Mouse (Mus musculus) embryonic fibroblast, embryonic 13.5 days (primary cell): ENCODE results near the gene Shank2. TPM values are rescaled to one million over a fixed set of nuclear protein-coding genes. Genes with fewer than 3 reads are reported as not detected.

Experiments used
- H3K27ac ChIP-seq: 2 replicates; pipeline ENCODE4 v1.5.1; 2012; ENCODE audit warnings: low read length, control low read depth, inconsistent platforms; ENCODE audit not compliant: insufficient read depth
- H3K4me1 ChIP-seq: 2 replicates; pipeline ENCODE4 v1.6.1; 2011; ENCODE audit warnings: low read length; ENCODE audit not compliant: control insufficient read depth, insufficient read depth
- H3K4me3 ChIP-seq: 2 replicates; pipeline ENCODE4 v1.5.1; 2011; ENCODE audit warnings: mild to moderate bottlenecking, control low read depth, low read length; ENCODE audit not compliant: insufficient read depth
- CTCF ChIP-seq: IDR thresholded peaks from 2 replicates; pipeline ENCODE4 v1.5.1; 2011; ENCODE audit warnings: mild to moderate bottlenecking, control low read depth, low read length, moderate library complexity, borderline replicate concordance; ENCODE audit not compliant: insufficient read depth
- POLR2A ChIP-seq: IDR thresholded peaks from 2 replicates; pipeline ENCODE4 v1.6.1; 2011; ENCODE audit warnings: low read depth, mild to moderate bottlenecking, control low read depth, low read length, moderate library complexity
- polyA plus RNA-seq: library from polyadenylated mRNA; stranded (reverse); fragments of >200 nt; gene quantifications from 2 replicates; pipeline ENCODE4 v1.2.4, GENCODE M21; 2011; ENCODE audit warnings: low read depth; ENCODE audit not compliant: missing spikeins, insufficient read length

Gene Shank2
- polyA plus RNA-seq, 1 experiment, result 1.6 TPM

DNA sequence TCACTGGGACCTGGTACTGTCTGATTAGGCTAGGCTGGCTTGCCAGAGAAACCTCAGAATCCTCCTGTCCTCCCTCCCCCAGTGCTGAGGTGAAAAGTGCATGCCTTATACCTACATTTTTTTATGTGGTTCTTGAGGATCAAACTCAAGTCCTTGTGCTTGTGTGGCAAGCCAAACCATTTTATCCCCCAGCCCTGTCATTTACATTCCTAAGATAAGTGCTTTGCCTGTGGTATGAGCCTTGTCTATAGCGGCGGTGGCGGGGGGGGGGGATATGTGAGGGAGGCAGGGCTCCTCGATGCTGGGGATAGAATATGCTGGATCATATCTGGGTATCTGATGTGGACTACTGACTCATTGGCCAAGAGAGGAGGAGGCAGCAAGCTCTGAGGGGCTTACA lies 151.4 kb downstream of the Shank2 start:
- TF ChIP-seq POLR2A (no peak), CTCF (no peak)
- H3K4me3 ChIP-seq, result no peak overlapping the region
- H3K4me1 ChIP-seq, result no peaks in the 10 kb centered on the region
- no peak overlapping the region for H3K27ac ChIP-seq

DNA sequence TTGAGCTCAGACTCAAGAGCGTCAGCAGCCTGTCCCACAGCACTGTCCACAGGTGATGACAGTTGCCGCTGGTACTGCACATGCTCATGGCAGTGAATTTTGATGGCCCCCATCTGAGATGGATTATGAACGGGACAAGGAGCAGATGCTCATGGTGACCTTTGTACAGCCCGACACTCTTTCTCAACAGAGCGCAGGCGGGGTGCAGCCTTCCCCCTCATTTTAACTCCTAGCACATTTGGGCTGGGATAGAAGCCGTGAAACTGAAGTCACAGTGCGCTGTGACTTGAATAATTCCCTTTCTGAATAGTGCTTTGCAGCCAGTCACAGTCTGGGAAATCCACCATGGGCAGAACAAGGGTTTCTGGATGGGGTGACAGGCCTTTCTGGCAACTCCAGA lies 152.0 kb downstream of the Shank2 start:
- H3K4me3 ChIP-seq, result no peak overlapping the region
- no peaks in the 10 kb centered on the region for H3K4me1 ChIP-seq
- no peak overlapping the region for H3K27ac ChIP-seq
- TF ChIP-seq POLR2A, result no peak
- TF ChIP-seq CTCF, result no peak

DNA sequence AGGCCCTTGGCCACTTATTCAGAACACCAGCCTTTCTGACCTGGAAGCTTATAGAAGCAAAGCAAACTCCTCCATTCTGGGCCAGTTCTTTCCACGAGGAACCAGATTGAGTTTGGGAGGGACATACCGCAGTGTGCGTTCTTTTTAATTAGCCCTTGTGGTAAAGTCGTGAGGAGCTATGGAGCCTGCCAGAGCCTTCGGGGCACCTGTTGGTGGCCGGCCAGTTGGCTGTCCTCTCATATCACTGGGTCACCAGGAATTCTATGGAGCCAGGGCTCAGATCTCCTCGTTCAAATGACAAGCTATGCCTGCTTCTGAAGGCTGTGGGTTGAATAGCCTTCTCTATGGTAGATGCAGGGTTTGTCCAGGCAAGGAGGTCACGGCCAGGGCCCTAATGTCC lies 156.2 kb downstream of the Shank2 start:
- Histone ChIP-seq H3K4me1 (no peaks in the 10 kb centered on the region), H3K27ac (no peak overlapping the region), H3K4me3 (no peak overlapping the region)
- TF ChIP-seq POLR2A (no peak), CTCF (no peak)

DNA sequence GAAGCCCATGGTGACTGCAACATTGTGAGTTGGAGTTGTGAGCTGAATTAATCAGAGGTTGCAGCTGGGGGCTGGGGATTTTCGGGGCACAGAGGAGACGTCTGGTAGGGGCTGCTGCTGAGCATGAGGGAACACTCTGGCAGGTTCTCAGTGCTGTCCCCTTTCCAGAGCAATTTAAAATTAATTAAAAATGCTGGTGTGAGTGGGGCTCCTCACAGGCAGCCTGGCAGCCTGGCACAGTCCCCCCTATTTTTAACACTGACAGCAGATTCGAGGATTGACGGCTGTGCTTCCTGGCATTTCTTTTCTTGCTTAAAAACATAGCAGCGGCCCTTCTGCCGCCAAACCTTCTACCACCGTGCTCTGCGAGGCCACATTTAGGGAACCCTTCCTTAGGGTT lies 157.8 kb downstream of the Shank2 start:
- TF ChIP-seq POLR2A (no peak), CTCF (no peak)
- Histone ChIP-seq H3K27ac (no peak overlapping the region), H3K4me3 (no peak overlapping the region), H3K4me1 (no peaks in the 10 kb centered on the region)

DNA sequence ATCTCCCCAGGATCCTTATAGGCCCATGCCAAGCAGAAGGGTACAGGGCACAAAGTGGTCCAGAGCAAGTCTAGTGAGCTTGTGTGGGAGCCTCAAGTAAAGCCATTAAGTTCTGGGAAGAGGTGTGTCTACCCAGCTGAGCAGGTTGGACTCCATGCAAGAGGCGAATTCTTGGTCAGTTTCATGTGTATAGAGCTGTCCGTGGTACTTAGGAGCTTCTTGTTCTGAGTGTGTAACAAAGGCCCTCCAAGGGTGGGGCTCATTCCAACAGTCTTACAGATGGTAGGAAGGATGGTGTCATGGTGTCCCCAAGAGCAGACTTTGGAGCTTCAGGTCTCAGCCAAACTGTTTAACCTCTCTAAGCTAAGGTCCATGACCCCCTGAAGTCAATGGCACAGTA lies 158.3 kb downstream of the Shank2 start:
- H3K4me3 ChIP-seq, result no peak overlapping the region
- no peak for TF ChIP-seq CTCF
- TF ChIP-seq POLR2A, result no peak
- H3K27ac ChIP-seq, result no peak overlapping the region
- no peaks in the 10 kb centered on the region for H3K4me1 ChIP-seq

DNA sequence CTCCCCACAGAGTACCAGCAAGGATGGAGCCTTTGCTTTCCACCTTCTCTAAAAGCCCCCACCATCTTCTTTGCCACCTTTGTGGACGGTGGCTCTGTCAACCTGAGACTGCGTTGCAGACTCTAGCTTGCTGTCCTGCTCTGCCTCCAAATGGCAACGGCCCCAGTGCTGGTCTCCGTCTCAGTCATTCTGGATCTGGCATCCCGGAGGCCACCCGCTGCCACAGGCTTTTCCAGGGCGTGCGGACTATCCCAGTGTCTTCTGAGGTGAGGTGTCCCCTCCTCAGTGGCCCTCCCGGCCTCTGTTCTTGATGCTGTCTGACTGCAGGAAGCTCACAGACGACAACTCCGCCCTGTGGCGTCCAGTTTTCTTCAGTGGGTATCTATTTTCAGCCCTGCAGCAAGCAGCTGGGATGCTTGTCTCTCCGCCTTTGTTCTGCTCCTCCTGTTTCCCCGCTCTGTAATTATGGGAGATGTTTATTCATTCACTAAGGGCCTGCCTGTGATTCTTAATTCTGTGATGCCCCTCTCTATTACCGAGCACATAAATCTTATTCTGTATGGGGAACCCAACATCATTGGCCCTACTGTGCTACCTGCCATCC lies 159.0 kb downstream of the Shank2 start:
- H3K27ac ChIP-seq, result no peak overlapping the region
- H3K4me3 ChIP-seq, result no peak overlapping the region
- TF ChIP-seq CTCF (no peak), POLR2A (no peak)
- no peaks in the 10 kb centered on the region for H3K4me1 ChIP-seq

DNA sequence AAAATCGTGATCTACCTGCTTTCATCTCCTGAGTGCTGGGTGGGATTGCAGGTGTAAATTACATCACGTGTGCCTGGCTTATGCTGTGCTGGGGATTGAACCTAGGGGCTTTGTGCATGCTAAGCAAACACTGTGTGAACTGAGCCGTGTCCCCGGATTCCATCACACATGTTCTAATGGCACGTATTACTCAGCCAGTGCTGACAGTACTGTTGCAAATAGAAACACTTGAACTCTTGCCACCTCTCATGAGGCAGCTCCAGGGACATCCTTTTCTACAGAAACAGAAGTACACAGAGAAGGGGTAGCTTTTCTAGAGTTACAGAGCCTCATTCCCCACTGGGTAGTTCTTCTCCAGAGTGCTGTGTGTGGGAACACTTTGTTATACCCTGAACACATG lies 168.5 kb downstream of the Shank2 start:
- no peak for TF ChIP-seq POLR2A
- no peak for TF ChIP-seq CTCF
- Histone ChIP-seq H3K27ac (no peak overlapping the region), H3K4me1 (no peaks in the 10 kb centered on the region), H3K4me3 (no peak overlapping the region)

DNA sequence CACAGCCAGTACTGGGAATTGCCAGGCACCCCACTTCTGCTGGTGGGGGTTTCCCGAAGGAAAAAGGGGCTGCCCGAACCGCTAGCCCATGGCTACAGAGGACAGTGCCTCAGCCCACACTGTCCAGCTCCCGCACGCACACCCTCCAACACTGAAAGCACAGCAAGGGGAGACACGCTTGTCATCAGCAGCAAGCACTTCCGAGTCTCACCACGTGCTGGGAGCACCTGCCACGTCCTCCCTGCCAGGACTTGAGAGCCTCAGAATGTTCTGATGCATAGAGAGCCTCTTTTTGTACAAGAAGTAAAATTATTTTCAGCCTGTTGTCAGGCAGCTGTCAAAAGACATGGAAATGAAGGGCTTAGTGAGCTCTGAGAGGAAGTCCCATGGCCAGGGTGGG lies 169.0 kb downstream of the Shank2 start:
- TF ChIP-seq CTCF (no peak), POLR2A (no peak)
- no peak overlapping the region for H3K27ac ChIP-seq
- H3K4me3 ChIP-seq, result no peak overlapping the region
- H3K4me1 ChIP-seq, result no peaks in the 10 kb centered on the region

DNA sequence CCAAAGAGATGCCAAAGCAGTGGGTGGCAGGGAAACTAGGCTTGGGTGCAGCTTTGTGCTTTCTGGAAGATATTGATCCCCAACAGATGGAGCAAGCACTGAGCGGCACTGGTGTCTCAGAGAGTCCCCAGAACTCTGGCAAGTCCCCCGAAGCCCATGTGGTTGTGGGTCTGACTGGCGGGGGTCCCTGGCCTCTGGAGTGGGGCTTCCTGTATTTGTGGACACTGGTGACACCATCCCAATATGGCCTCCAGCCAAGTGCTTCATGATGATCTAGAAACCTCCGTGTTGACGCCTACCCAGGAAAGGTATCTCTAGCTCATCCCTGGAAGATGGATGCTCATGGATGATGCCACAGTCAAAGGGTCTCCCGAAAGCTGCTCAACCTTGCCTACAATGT lies 172.1 kb downstream of the Shank2 start:
- H3K27ac ChIP-seq, result no peak overlapping the region
- H3K4me1 ChIP-seq, result no peaks in the 10 kb centered on the region
- H3K4me3 ChIP-seq, result no peak overlapping the region
- TF ChIP-seq POLR2A, result no peak
- no peak for TF ChIP-seq CTCF

DNA sequence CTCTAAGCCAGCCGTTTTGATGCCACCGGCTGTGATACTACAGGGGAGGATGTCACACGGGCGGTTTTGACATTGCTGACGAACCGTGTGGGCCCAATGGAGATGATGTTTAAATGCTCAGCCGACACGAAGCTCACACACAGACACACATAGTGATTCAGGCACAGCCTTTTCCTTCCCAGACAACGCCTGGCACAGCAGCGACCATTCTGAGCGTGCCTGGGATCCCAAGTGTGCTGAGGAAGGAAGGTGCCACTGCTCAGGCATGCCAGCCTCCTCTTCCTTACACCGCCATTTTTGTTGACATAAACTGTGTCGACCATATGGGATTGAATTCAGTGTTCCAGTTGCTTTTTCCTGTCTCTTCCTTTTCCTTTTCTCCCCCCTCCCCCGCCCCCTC lies 172.6 kb downstream of the Shank2 start:
- no peak overlapping the region for H3K4me3 ChIP-seq
- TF ChIP-seq CTCF, result no peak
- no peak for TF ChIP-seq POLR2A
- H3K27ac ChIP-seq, result no peak overlapping the region
- no peaks in the 10 kb centered on the region for H3K4me1 ChIP-seq

DNA sequence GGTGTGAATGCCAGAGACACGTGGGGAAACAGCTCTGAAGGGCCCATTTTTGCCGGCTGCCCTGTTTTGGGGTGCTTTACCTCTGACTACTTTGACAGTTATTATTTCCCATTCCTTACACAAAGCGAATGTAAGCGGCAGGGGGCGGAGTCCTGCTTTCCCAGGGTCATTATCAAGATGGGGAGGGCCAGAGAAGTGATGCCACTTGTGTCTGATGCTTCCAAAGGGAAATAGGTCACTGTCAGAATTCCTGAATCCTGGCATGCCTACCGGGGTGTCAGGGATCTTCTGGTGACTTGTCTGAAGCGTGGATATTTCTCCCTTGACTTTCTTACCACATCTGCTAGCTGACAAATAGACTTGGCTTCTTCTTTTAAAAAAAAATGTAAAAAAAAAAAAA lies 173.3 kb downstream of the Shank2 start:
- TF ChIP-seq POLR2A (no peak), CTCF (no peak)
- Histone ChIP-seq H3K27ac (no peak overlapping the region), H3K4me3 (no peak overlapping the region), H3K4me1 (no peaks in the 10 kb centered on the region)
